Comparison of ENCODE assay signal across 10 mouse cellular contexts in genomic region chr7:70515341-70515851, GRCm38 (mm10).
DNase-seq lines count a peak whose midpoint lies in the region; ATAC-seq and TF ChIP-seq lines count a peak whose summit lies in the region.
"Had no signal": no experiment of that assay in that cellular context is flagged by ENCODE, and none has a peak within 500 bp of the region (broad histone marks: within the 10 kb centered on the region; RNA-seq: fewer than 3 reads in every experiment).

No protein-coding gene starts in this region.

- no peak overlapping the region for H3K4me3 ChIP-seq in midbrain, embryonic 13.5 days (replicated peaks)
- H3K4me3 ChIP-seq in midbrain, postnatal 0 days (ENCODE audit: low read depth, low read length), result no peak overlapping the region
- no peak overlapping the region for H3K4me3 ChIP-seq in lung, embryonic 14.5 days (ENCODE audit: low read depth, low read length)
- H3K4me3 ChIP-seq: erythroblast, embryonic 14.5 days had no signal

- H3K9me3 ChIP-seq in midbrain, embryonic 13.5 days, result no peaks in the 10 kb centered on the region
- H3K9me3 ChIP-seq in midbrain, postnatal 0 days (ENCODE audit: low read length), result no peaks in the 10 kb centered on the region
- H3K9me3 ChIP-seq in lung, embryonic 14.5 days (ENCODE audit: low read depth, low read length), result no peaks in the 10 kb centered on the region

- no peak overlapping the region for H3K9ac ChIP-seq in midbrain, embryonic 13.5 days (replicated peaks)
- H3K9ac ChIP-seq in midbrain, postnatal 0 days (replicated peaks; ENCODE audit: low read length, poor library complexity, severe bottlenecking), result no peak overlapping the region
- no peak overlapping the region for H3K9ac ChIP-seq in lung, embryonic 14.5 days
- H3K9ac ChIP-seq: liver, embryonic 14.5 days had no signal

- H3K27ac ChIP-seq in midbrain, embryonic 13.5 days, result no peak overlapping the region
- no peak overlapping the region for H3K27ac ChIP-seq in midbrain, postnatal 0 days (ENCODE audit: low read depth, low read length)
- peak overlapping the region; percentile 65 for H3K27ac ChIP-seq in lung, embryonic 14.5 days (ENCODE audit: low read depth)
- H3K27ac ChIP-seq: liver, embryonic 14.5 days had no signal

- H3K27me3 ChIP-seq in midbrain, embryonic 13.5 days, result no peaks in the 10 kb centered on the region
- no peaks in the 10 kb centered on the region for H3K27me3 ChIP-seq in midbrain, postnatal 0 days (ENCODE audit: insufficient read depth, low read length)
- no peaks in the 10 kb centered on the region for H3K27me3 ChIP-seq in lung, embryonic 14.5 days (ENCODE audit: insufficient read depth, low read length)

- H3K4me1 ChIP-seq in midbrain, embryonic 13.5 days (replicated peaks), result peaks cover 9% of the 10 kb centered on the region
- no peaks in the 10 kb centered on the region for H3K4me1 ChIP-seq in midbrain, postnatal 0 days (ENCODE audit: insufficient read depth, low read length)
- peaks cover 17% of the 10 kb centered on the region for H3K4me1 ChIP-seq in lung, embryonic 14.5 days (ENCODE audit: insufficient read depth)

- 34% methylated on average over 8 of the region's 8 CpGs for WGBS in midbrain, embryonic 13.5 days
- WGBS in midbrain, postnatal 0 days, result 42% methylated on average over 8 of the region's 8 CpGs
- WGBS in lung, embryonic 14.5 days, result 9% methylated on average over 8 of the region's 8 CpGs

- no peaks in the 10 kb centered on the region for H3K36me3 ChIP-seq in midbrain, embryonic 13.5 days
- H3K36me3 ChIP-seq in midbrain, postnatal 0 days (ENCODE audit: insufficient read depth, low read length), result no peaks in the 10 kb centered on the region
- H3K36me3 ChIP-seq in lung, embryonic 14.5 days (ENCODE audit: insufficient read depth), result no peaks in the 10 kb centered on the region

- ATAC-seq in midbrain, embryonic 13.5 days, result peak; percentile 53; the same call in 1 of the 2 replicates
- ATAC-seq in midbrain, postnatal 0 days (ENCODE audit: low FRiP score), result no peak
- ATAC-seq in lung, embryonic 14.5 days (ENCODE audit: insufficient read depth), result peak; percentile 84
- ATAC-seq in CD4-positive, CD25-positive, alpha-beta regulatory T cell, adult 4 months, result no peak
- ATAC-seq: hindbrain, embryonic 16.5 days had no signal

- no peak overlapping the region for H3K4me2 ChIP-seq in midbrain, embryonic 13.5 days (replicated peaks)
- H3K4me2 ChIP-seq in midbrain, postnatal 0 days (ENCODE audit: low read depth, low read length, poor library complexity, severe bottlenecking), result no peak overlapping the region
- peak overlapping the region; percentile 40 for H3K4me2 ChIP-seq in lung, embryonic 14.5 days

- no peak for DNase-seq in midbrain, postnatal 0 days (ENCODE audit: low spot score)
- peak; percentile 40 to 41 for DNase-seq in kidney, adult 8-10 months
- DNase-seq in lung, embryonic 14.5 days, result peak; percentile 73
- no peak for DNase-seq in testis, postnatal 14 days (ENCODE audit: low spot score)
- DNase-seq in thymus, postnatal 4 days, result no peak

- no peak for TF ChIP-seq CTCF in midbrain, postnatal 0 days (IDR thresholded peaks at IDR 0.05)
- no peak for TF ChIP-seq CTCF in lung, embryonic 14.5 days (IDR thresholded peaks at IDR 0.05; ENCODE audit: low read depth)

Comparison
In these comparisons a context has a peak if more than half of its experiments do, and no peak if none do; other contexts are left out.
1. ATAC-seq: peak in midbrain, embryonic 13.5 days (single experiment) and lung, embryonic 14.5 days (single experiment); none in midbrain, postnatal 0 days (single experiment) and CD4-positive, CD25-positive, alpha-beta regulatory T cell, adult 4 months (single experiment).
2. DNase-seq: peak in kidney, adult 8-10 months (2 of 2) and lung, embryonic 14.5 days (single experiment); none in midbrain, postnatal 0 days (single experiment), testis, postnatal 14 days (single experiment) and thymus, postnatal 4 days (single experiment).